Mouse (Mus musculus): ENCODE data around the gene Orc3. TPM values are rescaled to one million over a fixed set of nuclear protein-coding genes. Genes with fewer than 3 reads are reported as not detected.

Orc3 gene
- polyA plus RNA-seq (2016; fragmentation: Nextera tagmentation; extraction: Ambion mirVana): 84.3 and 85.2 TPM in 2 replicates

DNA sequence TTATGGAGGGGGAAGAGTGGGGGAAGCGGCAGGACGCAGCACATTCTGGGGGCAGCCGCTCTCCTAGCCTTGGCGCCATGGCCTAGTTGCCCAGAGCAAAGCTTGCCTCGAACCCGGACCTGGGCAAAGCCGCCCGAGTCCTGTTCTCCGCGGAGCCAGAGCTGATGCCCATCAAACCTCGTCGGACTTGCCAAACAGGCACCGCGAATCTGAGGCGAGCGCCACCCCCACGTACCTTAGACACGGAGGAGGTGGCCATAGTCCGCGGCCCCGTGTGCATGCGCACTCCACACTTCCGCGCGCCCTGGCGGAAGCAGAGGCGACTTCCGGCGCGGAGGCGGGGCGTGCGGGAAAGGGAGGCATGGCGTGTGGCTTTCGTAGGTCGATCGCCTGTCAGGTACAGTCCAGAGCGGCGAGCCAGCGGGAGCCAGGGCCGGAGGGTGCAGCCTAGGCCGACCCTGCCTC, at the start of gene Orc3, which contains the start of gene Rars2:
Orc3 (minus strand) TSS at position 315 of the 465 bp plus-strand sequence.
Rars2 (plus strand) TSS at position 328 of the 465 bp plus-strand sequence.
- DNase-seq (ENCODE audit: low spot score): peak; percentile 96
- peak within 1 kb of the TSS; percentile 79 for H3K4me3 ChIP-seq
- peaks cover 19% of the 10 kb centered on the region for H3K4me1 ChIP-seq
- peaks cover 8% of the 10 kb centered on the region; the same call in 1 of the 2 replicates for H3K36me3 ChIP-seq
- H3K27ac ChIP-seq: peak within 1 kb of the TSS; percentile 93
- under 1% methylated on average over 42 of the region's 42 CpGs for WGBS
- H3K27me3 ChIP-seq (ENCODE audit: insufficient read depth, poor library complexity, severe bottlenecking): no peaks in the 10 kb centered on the region
- no peaks in the 10 kb centered on the region for H3K9me3 ChIP-seq

DNA sequence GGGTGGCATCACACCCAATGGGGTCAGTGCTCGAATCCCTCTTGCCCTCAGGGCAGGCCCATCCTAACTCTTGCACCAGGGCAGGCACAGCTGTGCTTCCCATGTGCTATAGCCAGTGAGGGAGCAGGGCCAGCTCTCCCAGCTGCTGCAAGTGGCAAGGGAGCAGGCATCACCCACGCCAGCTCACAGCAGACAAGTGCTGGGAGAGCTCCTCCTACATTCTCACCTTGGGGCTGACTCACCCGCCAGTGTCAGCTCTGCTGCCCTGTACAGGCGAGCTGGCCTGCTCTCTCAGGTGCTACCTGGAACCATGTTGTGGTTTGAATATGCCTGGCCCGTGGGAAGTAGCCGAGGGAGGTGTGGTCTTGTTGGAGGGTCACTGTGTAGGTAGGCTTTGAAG, 47.2 kb upstream of the Orc3 start:
- WGBS: 86% methylated on average over 6 of the region's 6 CpGs
- Histone ChIP-seq H3K36me3 (peaks cover 88% of the 10 kb centered on the region), H3K27ac (no peak overlapping the region), H3K9me3 (no peaks in the 10 kb centered on the region), H3K4me1 (no peaks in the 10 kb centered on the region), H3K27me3 (ENCODE audit: insufficient read depth, poor library complexity, severe bottlenecking) (no peaks in the 10 kb centered on the region), H3K4me3 (no peak overlapping the region)
- DNase-seq (ENCODE audit: low spot score): no peak

DNA sequence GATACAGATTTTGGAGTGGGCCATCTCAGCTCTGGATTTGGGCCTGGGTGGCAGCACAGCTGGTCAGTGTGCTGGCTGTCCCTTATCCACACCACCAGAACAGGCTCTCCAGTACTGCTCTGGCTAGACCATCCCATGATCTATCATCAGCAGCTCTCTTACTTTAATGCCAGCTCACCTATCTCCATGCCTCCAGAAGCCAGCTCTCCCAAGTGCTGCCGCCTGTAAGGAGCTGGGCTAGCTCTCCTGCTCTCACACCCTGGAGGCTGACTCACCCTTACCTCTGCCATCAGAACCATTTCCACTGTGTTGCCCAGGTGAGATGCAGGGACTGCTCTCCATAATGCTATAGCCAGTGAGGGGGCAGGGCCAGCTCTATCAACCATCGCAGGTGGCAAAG, 46.8 kb upstream of the Orc3 start:
- Histone ChIP-seq H3K27ac (no peak overlapping the region), H3K27me3 (ENCODE audit: insufficient read depth, poor library complexity, severe bottlenecking) (no peaks in the 10 kb centered on the region), H3K4me1 (no peaks in the 10 kb centered on the region), H3K36me3 (peaks cover 88% of the 10 kb centered on the region), H3K4me3 (no peak overlapping the region), H3K9me3 (no peaks in the 10 kb centered on the region)
- 96% methylated on average over 2 of the region's 2 CpGs for WGBS
- no peak for DNase-seq (ENCODE audit: low spot score)

- Histone ChIP-seq H3K36me3 (peaks cover 84% of the 10 kb centered on the region), H3K27me3 (ENCODE audit: insufficient read depth, poor library complexity, severe bottlenecking) (no peaks in the 10 kb centered on the region), H3K27ac (no peak overlapping the region), H3K4me1 (no peaks in the 10 kb centered on the region), H3K9me3 (no peaks in the 10 kb centered on the region), H3K4me3 (no peak overlapping the region)
- no peak for DNase-seq (ENCODE audit: low spot score)
- 85% methylated on average over 2 of the region's 2 CpGs for WGBS
These were observed 44.3 kb upstream of the Orc3 start for GRCm38 (mm10) chr4:34659012-34659411.

- Histone ChIP-seq H3K4me1 (no peaks in the 10 kb centered on the region), H3K4me3 (no peak overlapping the region), H3K36me3 (peaks cover 74% of the 10 kb centered on the region), H3K27me3 (ENCODE audit: insufficient read depth, poor library complexity, severe bottlenecking) (no peaks in the 10 kb centered on the region), H3K9me3 (no peaks in the 10 kb centered on the region), H3K27ac (no peak overlapping the region)
- no peak for DNase-seq (ENCODE audit: low spot score)
- whole genome bisulfite sequencing: 91% methylated on average over 10 of the region's 10 CpGs
These were observed 41.4 kb upstream of the Orc3 start for GRCm38 (mm10) chr4:34656101-34656500.

- no peak overlapping the region for H3K27ac ChIP-seq
- H3K4me3 ChIP-seq: no peak overlapping the region
- H3K27me3 ChIP-seq (ENCODE audit: insufficient read depth, poor library complexity, severe bottlenecking): no peaks in the 10 kb centered on the region
- no peaks in the 10 kb centered on the region for H3K4me1 ChIP-seq
- peaks cover 54% of the 10 kb centered on the region for H3K36me3 ChIP-seq
- no peaks in the 10 kb centered on the region for H3K9me3 ChIP-seq
- no peak for DNase-seq (ENCODE audit: low spot score)
- 93% methylated on average over 7 of the region's 7 CpGs for WGBS
These were observed 38.4 kb upstream of the Orc3 start for GRCm38 (mm10) chr4:34653179-34653578.

DNA sequence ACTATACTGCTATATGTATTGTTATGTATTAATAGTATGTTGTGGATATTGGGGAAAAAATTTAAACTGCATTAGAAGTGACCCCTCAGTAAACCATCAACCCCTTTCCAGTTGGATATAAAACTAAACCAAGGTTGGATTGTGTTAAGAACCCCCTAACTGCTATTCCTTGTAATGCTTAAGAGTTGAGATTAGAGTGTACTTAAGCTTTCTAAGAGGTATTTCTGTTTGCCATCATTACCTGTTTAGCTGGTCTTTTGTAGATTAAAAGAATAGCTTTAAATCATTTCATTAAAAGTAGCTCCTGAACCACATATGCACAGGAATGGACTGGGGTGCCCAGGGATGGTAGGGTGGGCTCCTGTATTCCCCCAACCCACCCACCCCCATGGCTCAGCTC, 30.0 kb upstream of the Orc3 start:
- H3K27me3 ChIP-seq (ENCODE audit: insufficient read depth, poor library complexity, severe bottlenecking): no peaks in the 10 kb centered on the region
- peaks cover 54% of the 10 kb centered on the region for H3K36me3 ChIP-seq
- H3K9me3 ChIP-seq: no peaks in the 10 kb centered on the region
- no peak overlapping the region for H3K4me3 ChIP-seq
- DNase-seq (ENCODE audit: low spot score): no peak
- H3K27ac ChIP-seq: no peak overlapping the region
- H3K4me1 ChIP-seq: no peaks in the 10 kb centered on the region

- no peak overlapping the region for H3K27ac ChIP-seq
- WGBS: 96% methylated on average over 3 of the region's 3 CpGs
- H3K9me3 ChIP-seq: no peaks in the 10 kb centered on the region
- peaks cover 37% of the 10 kb centered on the region for H3K36me3 ChIP-seq
- no peak overlapping the region for H3K4me3 ChIP-seq
- peak; percentile 52 for DNase-seq (ENCODE audit: low spot score)
- no peaks in the 10 kb centered on the region for H3K27me3 ChIP-seq (ENCODE audit: insufficient read depth, poor library complexity, severe bottlenecking)
- H3K4me1 ChIP-seq: no peaks in the 10 kb centered on the region
These were observed 26.0 kb upstream of the Orc3 start for GRCm38 (mm10) chr4:34640731-34641130.

GRCm38 (mm10) chr4:34639745-34640364, 25.1 kb upstream of the Orc3 start:
- Histone ChIP-seq H3K4me3 (no peak overlapping the region), H3K9me3 (no peaks in the 10 kb centered on the region), H3K36me3 (peaks cover 41% of the 10 kb centered on the region), H3K27me3 (ENCODE audit: insufficient read depth, poor library complexity, severe bottlenecking) (no peaks in the 10 kb centered on the region), H3K4me1 (no peaks in the 10 kb centered on the region), H3K27ac (no peak overlapping the region)
- WGBS: 89% methylated on average over 5 of the region's 5 CpGs
- DNase-seq (ENCODE audit: low spot score): peak; percentile 65

DNA sequence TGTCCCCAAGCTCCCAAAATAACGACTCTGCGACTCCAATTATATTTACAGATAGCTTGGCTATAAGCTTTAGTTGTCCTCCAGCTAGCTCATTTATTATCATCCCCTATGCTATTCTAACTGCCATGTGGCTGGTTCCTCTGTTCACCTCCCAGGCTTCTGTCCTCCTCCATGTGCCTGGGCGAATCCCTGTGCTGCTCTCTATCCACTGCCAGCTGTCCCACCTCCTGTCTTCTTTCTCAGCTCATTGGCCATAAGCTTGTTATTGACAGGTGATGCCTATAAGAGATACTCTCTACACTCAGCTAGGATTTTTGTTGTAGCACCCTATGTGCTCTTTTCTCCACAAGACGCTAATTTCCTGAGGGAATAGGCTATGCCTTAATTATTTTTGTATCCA, 23.1 kb upstream of the Orc3 start:
- 87% methylated on average over 4 of the region's 4 CpGs for WGBS
- no peak overlapping the region for H3K27ac ChIP-seq
- peaks cover 50% of the 10 kb centered on the region for H3K36me3 ChIP-seq
- no peaks in the 10 kb centered on the region for H3K9me3 ChIP-seq
- no peaks in the 10 kb centered on the region for H3K27me3 ChIP-seq (ENCODE audit: insufficient read depth, poor library complexity, severe bottlenecking)
- H3K4me3 ChIP-seq: no peak overlapping the region
- DNase-seq (ENCODE audit: low spot score): peak; percentile 30
- H3K4me1 ChIP-seq: no peaks in the 10 kb centered on the region

DNA sequence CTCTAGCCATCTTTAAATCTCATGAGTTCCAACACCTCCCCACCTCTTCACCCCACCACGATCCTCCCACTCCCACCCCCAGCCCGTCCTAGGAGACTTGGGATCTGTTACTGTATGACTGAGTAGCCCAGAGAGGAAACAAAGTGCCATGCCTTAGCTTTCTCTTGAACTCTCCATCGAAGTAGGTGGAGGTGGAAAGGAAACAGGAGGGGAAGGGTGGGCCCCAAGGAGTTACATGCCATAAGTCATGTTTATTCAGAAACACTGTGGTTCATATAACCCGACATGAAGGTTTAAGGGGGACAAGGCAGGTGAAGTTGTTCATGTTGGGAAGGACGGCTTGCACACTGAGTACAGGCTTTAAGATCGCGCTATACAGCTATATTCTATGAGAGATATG, 22.6 kb upstream of the Orc3 start:
- H3K4me1 ChIP-seq: no peaks in the 10 kb centered on the region
- 82% methylated on average over 7 of the region's 7 CpGs for WGBS
- H3K27ac ChIP-seq: no peak overlapping the region
- H3K36me3 ChIP-seq: peaks cover 50% of the 10 kb centered on the region
- no peaks in the 10 kb centered on the region for H3K27me3 ChIP-seq (ENCODE audit: insufficient read depth, poor library complexity, severe bottlenecking)
- no peaks in the 10 kb centered on the region for H3K9me3 ChIP-seq
- peak; percentile 63 for DNase-seq (ENCODE audit: low spot score)
- no peak overlapping the region for H3K4me3 ChIP-seq

- peaks cover 52% of the 10 kb centered on the region for H3K36me3 ChIP-seq
- WGBS: 68% methylated on average over 5 of the region's 5 CpGs
- H3K9me3 ChIP-seq: no peaks in the 10 kb centered on the region
- no peaks in the 10 kb centered on the region for H3K27me3 ChIP-seq (ENCODE audit: insufficient read depth, poor library complexity, severe bottlenecking)
- H3K27ac ChIP-seq: no peak overlapping the region
- peak; percentile 51 for DNase-seq (ENCODE audit: low spot score)
- no peaks in the 10 kb centered on the region for H3K4me1 ChIP-seq
- no peak overlapping the region for H3K4me3 ChIP-seq
These were observed 21.3 kb upstream of the Orc3 start for GRCm38 (mm10) chr4:34636036-34636435.

GRCm38 (mm10) chr4:34634129-34634528, 19.4 kb upstream of the Orc3 start:
- Histone ChIP-seq H3K4me1 (no peaks in the 10 kb centered on the region), H3K9me3 (no peaks in the 10 kb centered on the region), H3K27ac (no peak overlapping the region), H3K27me3 (ENCODE audit: insufficient read depth, poor library complexity, severe bottlenecking) (no peaks in the 10 kb centered on the region), H3K36me3 (peaks cover 39% of the 10 kb centered on the region), H3K4me3 (no peak overlapping the region)
- DNase-seq (ENCODE audit: low spot score): no peak
- WGBS: 96% methylated on average over 7 of the region's 7 CpGs

GRCm38 (mm10) chr4:34629956-34630355, 15.2 kb upstream of the Orc3 start:
- Histone ChIP-seq H3K4me3 (no peak overlapping the region), H3K27ac (no peak overlapping the region), H3K36me3 (peaks cover 60% of the 10 kb centered on the region), H3K4me1 (no peaks in the 10 kb centered on the region), H3K27me3 (ENCODE audit: insufficient read depth, poor library complexity, severe bottlenecking) (no peaks in the 10 kb centered on the region), H3K9me3 (no peaks in the 10 kb centered on the region)
- no peak for DNase-seq (ENCODE audit: low spot score)
- WGBS: 68% methylated on average over 1 of the region's 1 CpGs

All from heart, embryonic 10.5 days (tissue).